Mouse (Mus musculus) stomach, postnatal 0 days (tissue): Measurements from ENCODE around the gene Kcnma1. TPM values are rescaled to one million over a fixed set of nuclear protein-coding genes. Genes with fewer than 3 reads are reported as not detected.

ENCODE experiments used
- ATAC-seq: fragments of 200-750 bp; cut with Nextera tagmentation; 2 replicates; pipeline ENCODE4 v1.8.0; 2017; ENCODE audit not compliant: low FRiP score, low TSS enrichment
- DNase-seq: peaks from one replicate; pipeline ENCODE4 v3.0.0-alpha.2; 2016; ENCODE audit warnings: low spot score
- H3K27ac ChIP-seq: fragments of 300-500 bp; sonication (generic); replicated peaks from 2 replicates; pipeline ENCODE4 v1.5.1; 2014; ENCODE audit warnings: mild to moderate bottlenecking, control low read depth
- H3K27me3 ChIP-seq: fragments of 300-500 bp; sonication (generic); 2 replicates; pipeline ENCODE4 v1.6.1; 2014; ENCODE audit warnings: low read length; ENCODE audit not compliant: control insufficient read depth, insufficient read depth
- H3K36me3 ChIP-seq: fragments of 300-500 bp; sonication (generic); 2 replicates; pipeline ENCODE4 v1.6.1; 2014; ENCODE audit warnings: low read length, mixed read lengths; ENCODE audit not compliant: control insufficient read depth, insufficient read depth
- H3K4me1 ChIP-seq: fragments of 300-500 bp; sonication (generic); replicated peaks from 2 replicates; pipeline ENCODE4 v1.6.1; 2014; ENCODE audit warnings: antibody characterized with exemption; ENCODE audit not compliant: control insufficient read depth, insufficient read depth
- H3K4me2 ChIP-seq: fragments of 300-500 bp; sonication (generic); replicated peaks from 2 replicates; pipeline ENCODE4 v1.6.1; 2014; ENCODE audit warnings: low read depth, mild to moderate bottlenecking, control low read depth, moderate library complexity
- H3K4me3 ChIP-seq: fragments of 300-500 bp; sonication (generic); 2 replicates; pipeline ENCODE4 v1.5.1; 2014; ENCODE audit warnings: low read depth, low read length, control low read depth
- H3K9ac ChIP-seq: fragments of 300-500 bp; sonication (generic); 2 replicates; pipeline ENCODE4 v1.6.1; 2014; ENCODE audit warnings: mild to moderate bottlenecking, low read length, control low read depth, mixed read lengths
- H3K9me3 ChIP-seq: fragments of 300-500 bp; sonication (generic); 2 replicates; pipeline ENCODE4 v1.6.1; 2016; ENCODE audit warnings: low read length; ENCODE audit not compliant: control insufficient read depth
- CTCF ChIP-seq: IDR thresholded peaks from 2 replicates; pipeline ENCODE4 v1.5.1; 2016; ENCODE audit warnings: antibody characterized with exemption, low read depth, mild to moderate bottlenecking, moderate library complexity
- EP300 ChIP-seq: optimal IDR thresholded peaks from 2 replicates; pipeline ENCODE3; 2016; ENCODE audit warnings: antibody characterized with exemption
- WGBS: fragments of 180-500 bp; shearing (Covaris S2); extraction: QIAGEN DNeasy Blood & Tissue Kit; methylation state at CpG from one replicate; pipeline ENCODE4 v1.1.7; 2014; 5-methylcytosine and 5-hydroxymethylcytosine counted together
- polyA plus RNA-seq: library from polyadenylated mRNA; unstranded; fragments of >200 nt; fragmentation: Nextera tagmentation; extraction: Ambion mirVana; gene quantifications from 2 replicates; pipeline ENCODE4 v1.2.1, GENCODE M21; 2015

Kcnma1 gene
- polyA plus RNA-seq, 1 experiment from 2014 or later, result 13.3 TPM

- Histone ChIP-seq H3K4me1 (no peaks in the 10 kb centered on the region), H3K27me3 (no peaks in the 10 kb centered on the region), H3K4me2 (no peak overlapping the region), H3K4me3 (no peak overlapping the region), H3K36me3 (no peaks in the 10 kb centered on the region), H3K9me3 (no peaks in the 10 kb centered on the region), H3K9ac (no peak overlapping the region), H3K27ac (no peak overlapping the region)
- no peak for ATAC-seq
- DNase-seq, result no peak
- TF ChIP-seq EP300 (no peak), CTCF (no peak)
- 72% methylated on average over 7 of the region's 7 CpGs for WGBS
These were observed 299.7 kb downstream of the Kcnma1 start for GRCm38 (mm10) chr14:23714396-23715131.

- TF ChIP-seq EP300 (no peak), CTCF (no peak)
- H3K9me3 ChIP-seq, result no peaks in the 10 kb centered on the region
- no peak overlapping the region for H3K27ac ChIP-seq
- no peaks in the 10 kb centered on the region for H3K27me3 ChIP-seq
- no peak overlapping the region for H3K9ac ChIP-seq
- H3K4me1 ChIP-seq, result no peaks in the 10 kb centered on the region
- no peak for DNase-seq
- H3K4me2 ChIP-seq, result no peak overlapping the region
- WGBS, result 93% methylated on average over 5 of the region's 5 CpGs
- no peaks in the 10 kb centered on the region for H3K36me3 ChIP-seq
- no peak for ATAC-seq
- no peak overlapping the region for H3K4me3 ChIP-seq
These were observed 301.4 kb downstream of the Kcnma1 start for GRCm38 (mm10) chr14:23712891-23713290.

GRCm38 (mm10) chr14:23710954-23711353, 303.3 kb downstream of the Kcnma1 start:
- Histone ChIP-seq H3K27me3 (no peaks in the 10 kb centered on the region), H3K27ac (no peak overlapping the region), H3K36me3 (no peaks in the 10 kb centered on the region), H3K9ac (no peak overlapping the region), H3K4me1 (no peaks in the 10 kb centered on the region), H3K9me3 (no peaks in the 10 kb centered on the region), H3K4me3 (no peak overlapping the region), H3K4me2 (no peak overlapping the region)
- DNase-seq (no peak), ATAC-seq (no peak)
- 82% methylated on average over 7 of the region's 7 CpGs for WGBS
- TF ChIP-seq EP300 (no peak), CTCF (no peak)

- peak; percentile 16 for DNase-seq
- Histone ChIP-seq H3K4me2 (no peak overlapping the region), H3K27me3 (no peaks in the 10 kb centered on the region), H3K4me1 (no peaks in the 10 kb centered on the region), H3K27ac (no peak overlapping the region), H3K9me3 (no peaks in the 10 kb centered on the region), H3K4me3 (no peak overlapping the region), H3K36me3 (no peaks in the 10 kb centered on the region), H3K9ac (no peak overlapping the region)
- no peak for ATAC-seq
- WGBS, result 49% methylated on average over 10 of the region's 10 CpGs
- TF ChIP-seq CTCF (no peak), EP300 (no peak)
These were observed 307.5 kb downstream of the Kcnma1 start for GRCm38 (mm10) chr14:23706837-23707236.

- no peak for DNase-seq
- 55% methylated on average over 3 of the region's 3 CpGs for WGBS
- no peak overlapping the region for H3K9ac ChIP-seq
- no peaks in the 10 kb centered on the region for H3K4me1 ChIP-seq
- H3K4me3 ChIP-seq, result no peak overlapping the region
- TF ChIP-seq CTCF, result no peak
- TF ChIP-seq EP300, result no peak
- no peak overlapping the region for H3K27ac ChIP-seq
- H3K9me3 ChIP-seq, result no peaks in the 10 kb centered on the region
- H3K4me2 ChIP-seq, result no peak overlapping the region
- ATAC-seq, result no peak
- no peaks in the 10 kb centered on the region for H3K27me3 ChIP-seq
- H3K36me3 ChIP-seq, result no peaks in the 10 kb centered on the region
These were observed 308.6 kb downstream of the Kcnma1 start for GRCm38 (mm10) chr14:23705647-23706046.

GRCm38 (mm10) chr14:23704303-23704702, 310.0 kb downstream of the Kcnma1 start:
- Histone ChIP-seq H3K9me3 (no peaks in the 10 kb centered on the region), H3K27ac (no peak overlapping the region), H3K27me3 (no peaks in the 10 kb centered on the region), H3K36me3 (no peaks in the 10 kb centered on the region), H3K4me3 (no peak overlapping the region), H3K4me1 (no peaks in the 10 kb centered on the region), H3K9ac (no peak overlapping the region), H3K4me2 (no peak overlapping the region)
- TF ChIP-seq CTCF, result no peak
- TF ChIP-seq EP300, result no peak
- ATAC-seq (no peak), DNase-seq (no peak)
